Mouse (Mus musculus): ENCODE measurements around the gene Matn3.

GRCm38 (mm10) chr12:8913701-8914340 lies 33.9 kb upstream of the Matn3 start:
- no peak for TF ChIP-seq CTCF (IDR thresholded peaks at IDR 0.05; ENCODE audit: borderline replicate concordance, control insufficient read depth, extremely low read depth, insufficient read depth, low read length, poor library complexity)
- no peak for TF ChIP-seq POLR2A (IDR thresholded peaks at IDR 0.05; ENCODE audit: control insufficient read depth, extremely low read depth, insufficient read depth, low read length, poor library complexity)

All from thymus, adult 2 months (tissue).